Mouse (Mus musculus) heart, postnatal 0 days (tissue): ENCODE measurements at regions not wholly inside any gene's neighbourhood (a gene's known extent, or its start where the extent isn't known, plus 50 kb on each side); places are given as distances from the start of the nearest gene placed in this dataset.

ENCODE experiments used
- ATAC-seq: fragments of 200-750 bp; cut with Nextera tagmentation; 2 replicates; pipeline ENCODE4 v1.8.0; 2017; ENCODE audit warnings: low read depth, moderate number of reproducible peaks, moderate library complexity; ENCODE audit not compliant: insufficient read depth
- DNase-seq: peaks from one replicate; pipeline ENCODE4 v3.0.0-alpha.2; 2016; ENCODE audit warnings: low spot score
- H3K27ac ChIP-seq: fragments of 300-500 bp; sonication (generic); 2 replicates; pipeline ENCODE4 v1.5.1; 2014; ENCODE audit warnings: low read depth, mild to moderate bottlenecking
- H3K27me3 ChIP-seq: fragments of 300-500 bp; sonication (generic); 2 replicates; pipeline ENCODE4 v1.6.1; 2014; ENCODE audit warnings: low read length, mixed read lengths; ENCODE audit not compliant: control insufficient read depth, insufficient read depth
- H3K36me3 ChIP-seq: fragments of 300-500 bp; sonication (generic); replicated peaks from 2 replicates; pipeline ENCODE4 v1.6.1; 2014; ENCODE audit warnings: low read length, mixed read lengths; ENCODE audit not compliant: control insufficient read depth, insufficient read depth
- H3K4me1 ChIP-seq: fragments of 300-500 bp; sonication (generic); 2 replicates; pipeline ENCODE4 v1.6.1; 2014; ENCODE audit warnings: antibody characterized with exemption; ENCODE audit not compliant: control insufficient read depth, insufficient read depth
- H3K4me2 ChIP-seq: fragments of 300-500 bp; sonication (generic); 2 replicates; pipeline ENCODE4 v1.6.1; 2014; ENCODE audit warnings: low read depth, mild to moderate bottlenecking, low read length, moderate library complexity
- H3K4me3 ChIP-seq: fragments of 300-500 bp; sonication (generic); 2 replicates; pipeline ENCODE4 v1.5.1; 2014; ENCODE audit warnings: low read depth, low read length
- H3K9ac ChIP-seq: fragments of 300-500 bp; sonication (generic); replicated peaks from 2 replicates; pipeline ENCODE4 v1.6.1; 2014; ENCODE audit warnings: low read depth, low read length, mixed read lengths
- H3K9me3 ChIP-seq: fragments of 300-500 bp; sonication (generic); replicated peaks from 2 replicates; pipeline ENCODE4 v1.6.1; 2016; ENCODE audit warnings: low read length; ENCODE audit not compliant: control insufficient read depth
- CTCF ChIP-seq: IDR thresholded peaks from 2 replicates; pipeline ENCODE4 v1.5.1; 2016; ENCODE audit warnings: antibody characterized with exemption, control low read depth, low read depth
- EP300 ChIP-seq: IDR thresholded peaks from 2 replicates; pipeline ENCODE4 v1.6.1; 2016; ENCODE audit warnings: antibody characterized with exemption, low read depth
- WGBS: fragments of 180-500 bp; shearing (Covaris S2); extraction: QIAGEN DNeasy Blood & Tissue Kit; methylation state at CpG from one replicate; pipeline ENCODE4 v1.1.7; 2014; 5-methylcytosine and 5-hydroxymethylcytosine counted together

DNA sequence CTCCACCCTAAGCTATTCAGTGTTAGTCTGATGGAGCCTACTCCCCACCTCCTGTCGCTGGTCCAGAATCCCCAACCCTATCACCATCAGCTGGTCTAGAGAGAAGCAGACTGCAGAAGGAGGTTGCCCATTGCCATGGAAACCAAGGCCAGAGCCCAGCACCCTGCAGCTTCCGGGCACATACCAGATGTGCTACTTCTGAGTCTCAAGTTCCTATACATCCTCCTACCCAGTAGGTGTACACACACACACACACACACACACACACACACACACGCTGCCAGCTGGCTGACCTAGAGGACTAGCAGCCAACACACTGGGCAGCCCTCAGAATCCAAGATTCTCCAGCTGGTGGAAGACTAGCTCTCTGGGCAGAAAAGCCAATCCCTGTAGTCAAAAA lies 68.9 kb upstream of the Disp3 start:
- TF ChIP-seq EP300: no peak
- no peak for TF ChIP-seq CTCF
- no peak for DNase-seq

DNA sequence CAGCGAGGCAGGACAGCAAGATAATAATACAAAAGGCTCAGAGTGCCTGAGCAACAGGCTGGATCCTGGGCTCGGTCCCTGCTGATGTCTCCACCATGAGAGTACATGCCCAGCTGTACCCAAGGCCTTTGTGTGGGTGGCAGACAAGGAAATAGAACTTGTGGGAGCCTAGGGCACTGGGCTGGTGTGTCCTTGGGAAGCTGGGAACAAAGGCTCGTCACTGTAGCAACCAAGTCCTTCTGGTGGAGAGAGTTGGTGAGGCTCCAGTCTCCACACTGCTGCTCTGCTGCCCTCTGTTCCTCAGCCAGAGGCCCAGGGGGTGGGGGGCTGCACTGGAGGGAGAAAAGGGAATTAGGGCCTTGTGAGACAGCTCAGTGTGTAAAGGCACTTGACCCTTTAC lies 66.2 kb upstream of the Disp3 start:
- ATAC-seq: no peak
- DNase-seq: no peak
- H3K4me2 ChIP-seq: no peak overlapping the region
- H3K4me3 ChIP-seq: no peak overlapping the region
- H3K27me3 ChIP-seq: no peaks in the 10 kb centered on the region
- H3K9me3 ChIP-seq: 0 out of 2 replicates have a peak, but pooled peaks cover 8% of the 10 kb centered on the region
- 67% methylated on average over 3 of the region's 3 CpGs for WGBS
- H3K36me3 ChIP-seq: no peaks in the 10 kb centered on the region
- H3K27ac ChIP-seq: no peak overlapping the region
- no peak overlapping the region for H3K9ac ChIP-seq
- TF ChIP-seq CTCF (no peak), EP300 (no peak)
- no peaks in the 10 kb centered on the region for H3K4me1 ChIP-seq

More for the DNA sequence above, 68.9 kb upstream of the Disp3 start:
- 0 out of 2 replicates have a peak, but pooled peaks cover 8% of the 10 kb centered on the region for H3K9me3 ChIP-seq
- H3K4me3 ChIP-seq: no peak overlapping the region
- no peak overlapping the region for H3K27ac ChIP-seq
- no peak for ATAC-seq
- H3K36me3 ChIP-seq: no peaks in the 10 kb centered on the region
- no peak overlapping the region for H3K4me2 ChIP-seq
- 74% methylated on average over 3 of the region's 3 CpGs for WGBS
- no peak overlapping the region for H3K9ac ChIP-seq
- no peaks in the 10 kb centered on the region for H3K4me1 ChIP-seq
- H3K27me3 ChIP-seq: no peaks in the 10 kb centered on the region

DNA sequence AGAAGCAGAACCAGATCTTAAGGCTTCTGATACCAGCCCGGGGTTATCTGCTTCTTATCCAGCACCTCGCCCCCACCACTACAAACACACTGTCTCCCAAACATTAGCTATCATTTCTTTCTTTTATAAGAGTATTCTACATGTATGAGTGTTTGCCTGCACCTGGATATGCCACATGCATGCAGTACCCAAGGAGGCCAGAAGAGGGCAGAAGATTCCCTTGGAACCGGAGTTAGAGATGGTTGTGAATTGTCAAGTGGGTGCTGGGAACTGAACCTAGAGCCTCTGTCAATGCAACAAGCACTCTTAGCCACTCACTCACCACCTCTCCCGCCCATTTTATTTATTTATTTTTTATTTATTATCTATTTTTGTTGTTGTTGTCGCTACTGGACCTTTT lies 64.9 kb upstream of the Disp3 start:
- no peaks in the 10 kb centered on the region for H3K27me3 ChIP-seq
- H3K4me2 ChIP-seq: no peak overlapping the region
- H3K4me3 ChIP-seq: no peak overlapping the region
- H3K9me3 ChIP-seq: 0 out of 2 replicates have a peak, but pooled peaks cover 8% of the 10 kb centered on the region
- WGBS: 84% methylated on average over 5 of the region's 5 CpGs
- TF ChIP-seq EP300 (no peak), CTCF (no peak)
- DNase-seq (no peak), ATAC-seq (no peak)
- no peaks in the 10 kb centered on the region for H3K4me1 ChIP-seq
- H3K9ac ChIP-seq: no peak overlapping the region
- no peak overlapping the region for H3K27ac ChIP-seq
- no peaks in the 10 kb centered on the region for H3K36me3 ChIP-seq

DNA sequence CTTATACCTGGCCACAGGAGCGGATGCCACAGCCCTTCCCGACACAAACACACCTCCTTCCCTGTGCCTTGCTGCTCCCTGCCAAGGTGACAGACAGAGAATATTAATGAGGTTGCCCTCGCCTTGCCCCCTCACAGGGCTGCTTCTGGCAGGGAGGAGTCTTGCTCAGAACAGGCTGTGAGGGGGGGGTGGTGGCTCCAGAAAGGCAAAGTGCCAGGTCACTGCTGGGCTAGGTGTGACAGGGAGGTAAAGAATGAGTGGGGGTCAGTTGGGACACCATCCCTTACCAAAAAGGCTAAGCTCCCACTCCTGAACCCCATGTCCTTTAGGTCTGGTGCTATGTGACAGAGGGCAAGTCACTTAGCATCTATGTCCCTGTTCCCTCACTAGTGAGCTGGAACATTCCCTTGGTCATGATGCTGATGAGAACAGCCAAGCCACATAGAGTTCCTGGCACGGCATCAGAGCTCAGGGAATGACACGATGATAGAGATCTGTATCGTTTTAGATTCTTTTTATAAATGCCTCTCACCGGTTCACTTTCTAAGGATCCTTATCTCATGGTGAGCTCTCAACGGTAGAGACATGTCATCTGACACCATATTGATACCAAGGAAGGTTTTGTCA lies 53.9 kb upstream of the Disp3 start:
- WGBS: 64% methylated on average over 8 of the region's 8 CpGs
- DNase-seq: no peak
- Histone ChIP-seq H3K9me3 (no peaks in the 10 kb centered on the region), H3K36me3 (no peaks in the 10 kb centered on the region), H3K9ac (no peak overlapping the region), H3K27ac (no peak overlapping the region), H3K4me1 (no peaks in the 10 kb centered on the region), H3K4me3 (no peak overlapping the region), H3K4me2 (no peak overlapping the region), H3K27me3 (no peaks in the 10 kb centered on the region)
- ATAC-seq: no peak
- TF ChIP-seq EP300 (no peak), CTCF (no peak)

DNA sequence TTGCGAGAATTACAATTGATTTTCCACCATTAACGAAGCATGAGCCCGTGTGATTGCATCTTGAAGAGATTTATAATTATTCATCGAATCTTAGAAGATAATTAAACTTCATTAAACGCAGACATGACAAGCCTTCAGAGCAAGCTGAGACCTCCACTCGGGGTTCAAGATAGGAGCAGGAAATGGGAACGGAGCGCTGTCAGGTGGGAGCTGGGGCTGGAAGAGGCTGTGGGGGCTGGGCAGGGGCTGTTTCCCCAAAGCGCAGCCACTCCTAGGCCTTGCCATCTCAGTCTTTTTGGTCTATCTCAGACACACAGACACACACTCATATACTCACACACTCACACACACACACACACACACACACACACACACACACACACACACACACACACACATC lies 52.6 kb upstream of the Disp3 start:
- no peak for DNase-seq
- WGBS: 64% methylated on average over 9 of the region's 9 CpGs
- Histone ChIP-seq H3K36me3 (no peaks in the 10 kb centered on the region), H3K27ac (no peak overlapping the region), H3K9ac (no peak overlapping the region), H3K27me3 (no peaks in the 10 kb centered on the region), H3K9me3 (no peaks in the 10 kb centered on the region), H3K4me3 (no peak overlapping the region), H3K4me1 (no peaks in the 10 kb centered on the region), H3K4me2 (no peak overlapping the region)
- TF ChIP-seq EP300 (no peak), CTCF (no peak)
- no peak for ATAC-seq
